Mouse (Mus musculus): ENCODE measurements around the gene Sumf1.

GRCm38 (mm10) chr6:108226230-108226629, 40.8 kb upstream of the Sumf1 start:
- TF ChIP-seq CTCF (IDR thresholded peaks at IDR 0.05; ENCODE audit: control insufficient read depth, insufficient read depth, insufficient read length) (no peak), USF1 (IDR thresholded peaks at IDR 0.05; ENCODE audit: low read depth) (no peak), FOSL1 (IDR thresholded peaks at IDR 0.05; ENCODE audit: insufficient read depth, low read length, poor library complexity, severe bottlenecking) (no peak), CEBPB (IDR thresholded peaks at IDR 0.05; ENCODE audit: low read depth) (no peak), MYOD1 (IDR thresholded peaks at IDR 0.05; ENCODE audit: control insufficient read depth, insufficient read length, low read depth) (no peak)

All from C2C12 (cell line).